Mouse (Mus musculus) spleen, postnatal 14 days (tissue): ENCODE measurements around the gene Bahcc1.
A peak's percentile ranks its signal among the peaks of the same experiment; 100 is the strongest.

Experiments used
- DNase-seq, 2 experiments: peaks; one replicate each; pipeline ENCODE4 v3.0.0; 2021 to 2022; ENCODE audit warnings: low spot score in 2 of 2

Bahcc1 gene

DNA sequence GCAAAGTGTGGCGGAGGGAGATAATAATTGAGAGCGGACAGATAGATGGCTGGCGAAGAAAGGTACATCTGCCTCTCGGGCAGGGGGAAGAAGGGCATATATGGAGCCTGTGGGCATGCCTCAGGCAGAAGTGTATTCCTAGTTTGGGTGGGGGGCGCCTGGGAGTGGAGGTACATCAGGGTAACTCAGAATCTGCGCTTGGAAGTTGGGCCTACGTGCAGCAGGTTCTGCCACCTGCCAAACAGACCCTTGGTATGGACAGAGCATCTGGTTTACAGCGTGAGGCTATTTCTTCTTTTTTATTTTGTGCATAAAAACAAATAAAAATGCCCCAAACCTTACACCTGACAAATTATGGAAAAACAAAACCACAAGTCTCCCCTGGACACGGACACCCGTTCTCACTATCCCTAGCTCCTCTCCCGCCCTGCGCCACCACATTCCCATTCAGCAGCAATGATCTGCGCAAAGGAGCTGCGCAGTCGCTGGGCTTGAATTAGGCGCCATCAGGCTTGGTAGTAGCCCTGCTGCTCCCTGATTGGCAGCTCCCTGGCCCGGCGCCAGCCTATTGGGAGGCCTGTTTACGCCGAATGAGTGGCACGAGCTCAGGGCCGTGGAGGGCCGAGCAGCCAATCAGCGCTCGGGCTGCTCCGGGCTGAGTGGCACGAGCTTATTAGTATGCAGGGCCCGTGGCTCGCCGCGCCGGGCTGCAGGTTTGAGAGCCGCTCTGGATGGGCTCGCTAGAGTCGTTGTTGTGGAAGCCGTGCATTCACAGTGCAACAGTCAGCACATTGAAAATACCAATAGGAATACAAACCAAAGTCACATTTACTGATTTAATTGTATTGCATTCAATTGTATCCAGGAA, at the start of gene Bahcc1:
Bahcc1 (plus strand) TSS at position 718 of the 868 bp plus-strand sequence.
- DNase-seq, result peak; percentile 91 to 95

DNA sequence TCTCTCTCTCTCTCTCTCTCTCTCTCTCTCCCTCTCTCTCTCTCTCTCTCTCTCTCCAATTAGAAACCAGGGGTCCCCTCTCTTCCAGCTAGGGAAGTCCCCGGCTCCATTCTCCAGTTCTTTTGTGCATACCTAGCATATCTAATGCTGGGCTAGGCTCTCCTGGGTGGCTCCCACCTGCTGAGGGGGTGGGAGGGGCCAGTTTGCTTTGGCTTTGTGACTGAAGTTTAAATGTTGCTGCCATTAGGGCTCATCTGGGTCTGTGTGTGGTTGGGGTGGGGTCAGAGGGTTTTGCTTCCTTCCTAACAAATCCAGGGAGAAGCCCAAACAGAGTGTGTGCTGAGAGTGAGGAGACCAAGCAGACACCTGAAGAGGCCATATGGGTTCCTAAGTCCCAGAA, 49.6 kb upstream of the Bahcc1 start:
- no peak for DNase-seq

DNA sequence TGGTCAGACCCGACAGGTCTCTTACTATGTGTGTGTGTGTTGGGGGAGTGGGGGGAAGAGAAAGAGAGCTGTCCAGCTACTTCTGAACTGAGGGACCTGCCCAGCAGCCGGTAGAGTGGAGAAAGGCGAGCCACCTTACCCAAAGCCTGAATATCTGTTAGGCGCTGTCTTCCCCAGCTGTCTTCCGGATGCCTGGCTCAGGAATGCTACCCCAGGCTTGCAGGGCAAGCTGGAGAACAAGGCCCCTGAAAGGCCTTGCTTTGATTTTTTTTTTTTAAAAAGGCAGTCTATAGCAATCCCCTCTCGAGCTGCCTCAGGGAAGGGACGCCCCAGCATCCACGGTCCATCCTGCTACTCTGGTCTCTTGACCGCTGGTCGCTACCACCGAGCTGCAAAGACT, 49.0 kb upstream of the Bahcc1 start:
- DNase-seq, result no peak

DNA sequence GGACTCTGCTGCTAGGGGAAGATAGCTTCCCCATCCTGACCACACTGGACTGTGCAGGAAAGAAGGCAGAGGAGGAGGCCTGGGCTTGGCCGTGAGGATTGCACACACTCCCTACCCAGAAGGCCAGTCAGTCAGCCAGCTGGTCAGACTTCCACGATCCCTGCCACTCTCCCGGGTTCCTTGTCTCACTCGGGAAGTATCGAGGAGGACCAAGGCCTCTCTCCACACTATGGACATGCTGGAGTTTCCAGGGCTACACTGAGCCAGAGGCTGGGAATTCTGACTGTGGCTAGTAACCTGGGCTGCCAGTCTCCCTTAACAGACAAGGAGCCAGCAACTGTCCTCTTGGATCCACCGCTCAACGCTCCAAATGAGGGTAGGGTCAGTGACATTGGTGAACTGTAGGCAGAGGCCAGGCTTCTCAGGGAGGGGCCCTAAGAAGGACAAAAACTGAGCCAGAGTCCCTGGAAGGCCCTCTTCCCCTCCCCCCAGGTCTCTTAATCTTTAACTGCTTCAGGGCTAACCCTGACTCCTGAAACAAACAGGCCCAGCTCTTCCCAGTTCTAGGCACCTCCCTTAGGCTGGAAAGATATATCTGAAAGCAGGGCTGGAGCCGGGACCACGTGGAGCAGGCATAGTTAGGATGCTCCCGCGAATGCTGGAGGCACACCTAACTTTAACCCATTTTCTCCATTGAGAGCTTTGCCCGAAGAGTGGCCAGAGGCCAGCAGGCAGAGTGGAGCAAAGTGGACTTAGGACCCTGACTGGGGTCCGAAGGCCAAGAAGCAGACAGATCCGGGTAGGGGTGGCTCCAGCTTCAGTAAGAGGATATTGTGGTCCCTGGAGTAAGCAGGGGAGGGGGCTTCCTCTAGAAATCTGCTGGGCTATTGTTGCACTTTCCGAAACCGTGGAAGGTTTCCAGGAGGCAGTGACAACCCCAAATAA, 48.1 kb upstream of the Bahcc1 start:
- no peak for DNase-seq

DNA sequence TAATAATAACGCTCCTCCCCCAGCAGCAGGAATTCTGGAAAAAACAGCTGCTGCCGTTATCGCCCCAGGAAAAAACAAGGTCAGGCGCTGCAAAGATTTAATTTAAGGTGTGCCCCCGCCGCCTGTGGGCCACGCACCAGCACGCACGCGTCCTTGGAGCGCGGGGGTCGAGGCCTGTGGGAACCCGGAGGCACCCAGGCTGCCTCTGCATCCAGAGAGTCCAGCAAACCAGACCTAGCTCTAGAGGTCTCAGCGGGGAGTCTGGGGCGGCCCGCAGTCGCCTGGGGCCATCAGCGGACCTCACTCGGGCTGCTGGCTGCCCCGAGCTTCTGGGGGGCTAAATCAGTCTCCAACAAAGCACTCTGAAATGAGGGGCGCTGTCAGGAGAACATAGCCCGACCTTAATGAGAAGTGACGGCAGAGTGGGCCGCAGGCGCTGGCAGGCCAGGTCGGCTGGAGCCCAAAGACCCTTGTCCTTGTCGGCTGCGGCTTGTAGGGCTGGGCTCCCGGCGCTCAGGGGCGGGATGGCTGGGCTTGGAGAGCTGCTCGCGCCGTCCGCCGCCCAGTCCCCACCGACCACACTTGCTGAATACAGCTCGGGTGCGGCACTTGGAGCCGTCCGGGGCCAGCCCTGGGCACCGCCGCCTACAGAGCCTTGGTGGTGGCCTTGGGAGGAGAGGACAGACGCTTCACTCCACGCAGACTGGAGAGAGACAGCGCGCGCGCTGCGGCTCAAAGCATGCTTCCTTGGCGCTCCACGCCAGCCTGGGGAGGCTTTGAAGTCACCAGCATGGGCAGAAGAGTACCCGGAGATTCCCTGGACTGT, 47.2 kb upstream of the Bahcc1 start:
- DNase-seq, result no peak

DNA sequence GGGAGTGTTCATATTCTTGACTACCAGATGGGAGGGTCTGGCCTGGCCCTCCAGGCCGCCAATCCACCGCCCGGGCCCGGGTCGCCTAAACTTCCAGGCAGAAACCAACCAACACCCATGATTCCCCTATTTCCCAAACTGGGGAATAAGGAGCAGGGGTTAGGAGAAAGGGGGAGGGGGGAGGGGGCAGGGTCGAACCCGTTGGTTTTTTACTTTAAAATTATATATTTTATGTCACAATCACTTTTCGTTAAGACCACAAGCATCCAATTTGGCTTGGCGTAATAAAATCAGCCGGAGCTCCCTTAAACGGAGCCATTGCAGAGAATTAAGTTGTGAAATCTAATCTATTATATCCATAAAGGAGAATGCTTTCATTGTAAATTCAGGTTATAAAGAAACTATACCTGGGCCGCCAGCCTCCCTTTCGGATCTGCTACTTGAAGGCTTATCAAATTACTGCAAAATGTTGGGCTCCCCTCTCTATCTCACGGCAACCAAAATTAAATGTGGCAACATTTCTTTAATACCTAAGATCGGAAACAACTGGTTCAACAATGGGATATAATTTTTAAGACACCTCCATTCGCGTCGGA, 46.5 kb upstream of the Bahcc1 start:
- DNase-seq, result no peak

DNA sequence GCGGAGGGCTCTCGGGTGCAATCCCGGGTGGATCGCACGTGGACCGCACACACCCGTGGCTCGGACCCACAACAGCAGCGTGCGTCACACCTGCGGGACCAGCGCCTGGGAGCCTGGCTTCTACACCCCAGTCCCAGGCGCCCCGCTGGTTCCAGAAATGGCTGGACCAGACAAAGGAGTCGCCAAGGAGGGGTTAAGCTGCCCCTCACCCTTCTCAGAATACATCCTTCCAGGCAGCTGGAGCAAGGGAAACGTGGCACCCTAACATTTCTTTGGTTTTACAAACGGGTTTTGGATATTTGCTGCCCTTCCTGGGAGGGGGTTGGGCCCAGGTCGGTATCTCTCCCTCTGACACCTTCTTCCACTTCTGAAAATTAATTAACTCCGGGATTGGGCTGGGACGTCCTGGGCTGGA, 45.9 kb upstream of the Bahcc1 start:
- DNase-seq, result no peak

DNA sequence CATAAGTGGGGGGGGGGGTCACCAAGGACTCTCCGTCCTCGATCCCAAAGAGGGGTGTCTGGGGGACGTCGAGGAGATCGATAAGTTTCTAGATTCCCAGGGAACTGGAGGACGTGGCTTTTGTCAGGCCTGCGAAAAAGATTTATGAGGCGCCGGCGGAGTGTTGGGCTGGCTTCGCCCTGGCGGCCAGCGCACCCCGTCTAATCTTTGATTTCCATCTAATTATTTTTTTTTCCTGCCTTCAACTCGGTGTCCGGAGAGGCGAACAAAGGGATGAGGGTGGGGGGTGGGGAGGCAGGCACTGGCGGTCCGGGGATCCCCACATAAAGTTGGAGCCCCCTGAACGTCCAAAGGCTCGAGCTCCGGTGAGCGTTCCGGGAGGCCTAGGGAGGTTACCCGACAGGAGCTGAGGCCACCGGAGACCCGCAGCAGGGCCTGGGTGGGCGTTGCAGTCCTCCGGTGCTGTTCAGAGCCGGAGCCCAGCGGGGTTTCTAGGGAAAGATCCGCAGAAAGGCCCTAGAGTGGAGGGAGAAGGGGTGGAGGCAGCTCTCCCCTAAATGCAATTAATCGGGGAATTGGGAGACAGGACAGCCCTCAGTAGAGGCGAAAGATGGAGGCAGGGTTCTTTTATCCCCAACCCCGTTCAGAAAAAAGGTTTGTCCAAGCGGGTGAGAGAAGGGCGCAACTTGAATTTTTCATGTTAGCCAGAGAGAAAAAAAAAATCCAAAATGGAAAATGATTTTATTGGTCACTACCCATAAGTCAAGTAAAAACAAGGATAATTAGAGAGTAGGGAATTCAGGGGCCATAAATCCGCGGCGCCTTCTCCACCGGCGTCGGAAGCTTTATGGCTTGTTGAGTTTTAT, 45.3 kb upstream of the Bahcc1 start:
- DNase-seq, result no peak

DNA sequence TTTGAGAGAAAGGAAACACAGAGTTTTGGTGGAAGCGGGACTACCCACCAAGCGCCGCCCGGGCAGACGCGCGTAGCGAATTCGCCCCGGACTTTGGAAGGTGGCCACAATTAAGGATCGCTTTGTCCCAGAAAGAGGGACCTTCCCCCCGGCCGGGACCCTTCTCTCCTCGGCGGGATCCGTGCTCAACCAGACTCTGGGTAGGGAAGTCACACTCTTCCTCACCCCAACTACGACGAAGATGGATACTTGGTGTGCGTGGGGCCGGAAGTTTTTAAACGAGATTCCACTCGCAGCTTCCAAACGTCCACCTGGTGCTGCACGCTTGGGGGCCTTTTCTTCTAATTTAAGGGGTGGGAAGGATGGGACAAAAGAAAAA, 44.7 kb upstream of the Bahcc1 start:
- DNase-seq, result no peak

DNA sequence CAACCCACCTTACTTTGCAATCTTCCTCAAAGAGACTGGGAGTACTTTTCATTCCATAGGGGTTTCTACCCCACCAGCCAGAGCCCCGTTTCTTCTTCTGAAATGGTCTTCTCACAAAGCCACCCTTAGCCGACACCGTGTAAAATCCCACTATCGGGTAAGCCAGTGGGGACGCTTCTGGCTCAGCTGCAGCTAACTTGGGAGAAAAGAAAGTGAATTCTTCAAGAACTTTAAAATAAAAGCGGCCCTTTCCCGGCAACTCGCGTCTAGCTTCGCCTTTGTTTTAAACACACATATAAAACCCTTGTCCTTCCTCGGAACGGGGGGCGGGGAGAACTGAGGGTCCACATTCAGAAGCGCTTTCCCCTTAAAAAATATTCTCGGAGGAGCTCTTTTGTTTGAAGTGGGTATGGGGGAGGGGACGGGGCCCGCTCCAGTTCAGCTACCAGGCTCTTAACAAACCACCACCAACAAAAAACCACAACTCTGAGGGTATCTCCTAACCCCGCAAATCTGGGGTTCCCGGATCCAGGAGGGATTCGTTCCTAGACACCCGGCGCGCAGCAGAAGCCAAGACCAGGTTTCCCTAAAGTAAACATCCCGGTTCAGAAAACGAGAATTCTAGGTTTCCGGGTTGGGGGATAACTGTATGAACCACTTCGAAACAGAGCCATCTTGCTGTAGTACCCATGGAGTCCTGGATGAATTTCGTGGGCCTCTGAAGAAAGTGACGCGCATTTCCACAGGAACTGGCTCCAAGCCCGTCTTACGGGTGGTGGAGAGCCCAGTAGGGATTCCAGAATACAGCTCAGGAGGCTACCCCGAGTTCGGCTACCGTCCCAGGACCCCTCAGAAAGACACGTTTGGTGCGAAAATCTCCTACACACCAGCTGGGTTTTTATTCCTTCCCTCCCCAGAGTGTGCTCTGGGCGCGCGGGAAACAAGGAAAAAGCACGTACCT, 44.0 kb upstream of the Bahcc1 start:
- no peak for DNase-seq

DNA sequence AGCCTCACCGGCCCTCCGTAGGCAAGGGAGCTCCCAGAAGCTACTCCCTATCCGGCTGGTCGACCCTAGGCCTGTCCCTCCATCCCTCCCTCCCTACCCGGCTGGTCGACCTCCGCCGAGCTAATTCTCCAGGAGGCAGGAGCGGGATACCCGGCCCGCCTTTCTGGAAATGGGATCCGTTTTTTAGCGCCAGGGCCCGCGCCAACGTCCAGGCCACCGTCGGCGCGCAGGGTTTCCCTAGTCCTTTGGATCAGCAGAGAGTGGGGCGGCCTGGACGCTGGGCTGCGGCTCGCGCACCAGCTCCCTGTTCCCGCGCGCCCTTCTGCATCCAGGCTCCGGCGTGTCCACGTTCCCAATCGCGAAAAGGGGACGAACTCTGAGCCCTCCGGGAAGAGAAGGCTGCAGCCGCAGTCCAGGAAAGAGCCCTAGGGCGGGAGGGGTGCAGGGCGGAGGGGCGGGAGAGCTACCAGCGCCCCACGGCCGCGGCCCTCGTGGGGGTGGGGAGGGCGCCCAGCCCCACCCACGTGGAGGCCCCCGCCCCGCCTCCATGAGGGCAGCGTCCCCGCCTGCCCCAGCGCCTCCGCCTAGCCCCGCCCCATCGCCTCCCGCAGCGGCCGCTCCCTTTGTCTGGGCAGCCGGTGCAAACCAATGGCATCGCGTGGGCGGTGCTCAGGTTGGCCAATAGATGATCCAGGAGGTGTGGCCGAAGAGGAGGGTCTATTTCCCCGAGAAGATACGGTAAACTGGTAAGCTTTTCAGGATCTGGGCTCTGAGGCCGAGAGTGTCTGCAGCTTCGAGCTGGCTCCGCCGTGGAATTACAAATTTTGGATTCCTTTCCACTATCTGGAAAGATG, 43.1 kb upstream of the Bahcc1 start:
- peak; percentile 72 to 78 for DNase-seq

DNA sequence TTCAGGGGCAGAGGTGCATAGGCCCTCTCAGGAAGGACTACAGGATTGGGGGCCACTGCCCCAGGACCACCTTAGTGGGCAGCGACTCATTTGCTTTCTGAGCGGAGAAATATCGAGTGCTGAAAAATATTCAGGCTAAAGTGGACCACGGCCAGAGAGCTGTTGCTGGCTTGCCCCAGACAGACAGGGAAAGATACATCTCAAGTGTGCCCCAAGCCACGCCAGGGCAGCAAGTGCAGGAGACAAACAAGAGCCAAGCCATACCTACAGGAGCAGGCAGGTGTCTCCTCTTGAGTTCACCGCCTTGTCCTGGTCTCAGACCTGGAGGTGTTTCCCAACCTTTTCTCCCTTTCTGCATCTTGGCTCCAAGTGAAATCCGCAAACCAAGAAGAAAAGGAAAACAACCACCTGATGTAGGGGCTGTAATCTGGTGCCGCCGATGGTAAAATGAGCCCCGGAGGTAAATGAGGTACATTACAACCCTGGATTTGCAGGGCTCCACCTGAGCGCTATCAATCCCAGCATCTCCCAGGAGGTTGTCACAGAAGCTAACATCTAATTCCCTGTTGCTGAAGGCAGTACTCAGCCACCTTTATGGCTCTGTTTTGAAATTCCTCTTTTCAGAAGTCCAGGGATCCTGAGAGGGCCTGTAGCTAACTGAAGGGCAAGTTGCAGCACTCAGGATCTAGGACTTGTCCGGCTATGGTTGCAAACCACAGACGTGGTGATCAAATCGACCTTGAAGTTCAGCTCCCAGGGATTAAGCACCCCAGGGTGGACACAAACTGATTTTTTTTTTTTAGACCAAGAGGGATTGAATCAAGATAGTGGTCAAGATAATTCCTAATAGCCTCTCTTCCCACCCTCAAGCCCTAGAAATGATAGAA, 42.0 kb upstream of the Bahcc1 start:
- no peak for DNase-seq

DNA sequence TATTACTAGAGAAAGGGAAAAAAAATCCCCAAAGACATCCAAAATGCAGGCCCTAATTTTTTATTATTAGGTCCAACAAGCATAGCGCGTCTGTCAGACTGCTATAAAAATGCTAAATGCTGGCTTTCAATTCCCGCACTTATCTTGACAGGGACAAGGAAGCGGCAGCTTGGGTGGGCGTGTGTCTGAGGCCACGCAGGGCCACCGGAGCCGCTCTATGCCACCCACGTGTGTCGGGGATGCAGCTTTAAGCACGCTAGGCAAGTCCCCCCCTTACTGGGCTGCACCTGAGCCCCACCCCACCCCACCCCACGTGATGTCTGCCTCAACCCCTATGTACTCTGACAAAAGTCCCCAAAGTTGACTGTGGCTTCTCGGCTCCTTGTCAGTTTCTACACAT, 33.9 kb upstream of the Bahcc1 start:
- no peak for DNase-seq

DNA sequence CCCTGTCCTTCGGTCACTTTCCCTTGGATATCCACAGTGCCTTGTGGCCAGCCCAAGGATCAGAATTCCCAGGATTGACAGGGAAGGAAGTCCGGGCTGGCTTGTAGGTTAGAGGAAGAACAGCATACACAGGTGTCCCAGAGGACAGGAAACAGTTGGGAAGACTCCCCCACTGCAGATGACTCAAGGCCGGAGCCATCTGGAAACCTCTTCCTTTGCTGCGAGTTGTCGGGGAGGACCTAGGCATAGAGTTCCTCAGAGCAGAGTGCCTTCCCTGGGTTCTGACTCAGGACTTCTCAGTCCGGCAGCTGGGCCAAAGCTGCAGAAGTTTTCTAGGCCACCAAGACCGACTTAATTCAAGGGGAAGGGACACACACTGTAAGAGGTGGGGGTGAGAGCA, 33.0 kb upstream of the Bahcc1 start:
- DNase-seq, result no peak

DNA sequence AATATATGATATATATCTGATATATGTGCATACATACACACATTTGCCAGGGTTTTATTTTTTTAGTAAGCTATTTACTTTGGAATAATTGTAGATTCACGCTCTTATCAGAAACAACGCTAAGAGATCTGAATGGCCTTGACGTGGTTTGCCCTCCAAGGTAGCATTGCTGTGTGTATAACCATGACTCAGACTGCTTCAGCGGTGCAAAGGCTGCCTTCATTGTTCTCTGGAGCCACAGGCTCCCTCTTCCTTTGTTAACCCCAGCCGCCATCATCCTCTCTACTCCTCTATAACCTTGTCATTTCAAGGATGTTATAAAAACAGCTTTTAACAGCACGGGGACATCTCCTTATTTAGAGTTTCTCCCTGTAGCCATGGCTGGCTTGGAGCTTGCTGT, 32.1 kb upstream of the Bahcc1 start:
- no peak for DNase-seq

DNA sequence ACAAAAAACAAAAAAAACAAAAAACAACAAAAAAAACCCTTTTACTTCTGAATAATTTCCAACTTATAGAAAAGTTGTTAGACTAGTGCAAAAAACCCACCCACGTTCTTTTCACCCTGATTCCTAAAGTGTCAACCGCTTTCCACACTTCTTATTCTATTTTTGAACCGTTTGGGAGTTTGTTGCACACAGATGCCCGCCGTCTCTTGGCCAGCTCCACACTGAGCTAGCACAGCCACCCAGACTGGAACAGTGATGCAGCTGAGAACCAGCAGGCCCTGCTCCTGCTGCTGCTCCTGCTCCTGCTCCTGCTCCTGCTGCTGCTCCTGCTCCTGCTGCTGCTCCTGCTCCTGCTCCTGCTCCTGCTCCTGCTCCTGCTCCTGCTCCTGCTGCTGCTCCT, 28.5 kb upstream of the Bahcc1 start:
- DNase-seq, result no peak

DNA sequence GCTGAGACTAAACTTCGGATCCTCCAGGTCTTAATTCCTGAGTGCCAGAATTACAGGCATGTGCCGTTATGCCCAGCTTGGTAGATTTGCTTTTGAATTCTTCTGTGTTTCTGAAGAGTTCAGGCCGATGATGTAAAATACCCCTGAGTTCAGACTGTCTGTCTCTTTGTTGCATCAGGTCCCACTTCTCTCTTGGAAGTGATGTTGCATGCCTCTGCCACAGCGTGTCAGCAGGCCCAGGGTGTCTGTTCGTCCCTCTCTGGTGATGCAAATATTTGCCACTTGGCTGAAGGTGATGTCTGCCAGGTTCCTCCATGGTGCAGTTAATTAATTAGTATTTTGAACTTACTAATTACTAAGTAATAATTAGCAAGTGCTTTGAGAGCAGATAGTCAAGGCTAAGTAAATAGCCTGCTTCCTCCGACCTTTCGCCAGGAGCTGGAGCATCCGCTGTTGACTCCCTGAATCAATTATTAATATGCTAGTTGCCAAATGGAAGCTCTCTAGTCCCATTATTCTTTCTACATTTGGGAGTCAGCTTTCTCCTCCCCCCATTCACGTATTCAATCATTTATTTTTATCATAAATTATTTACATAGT, 26.6 kb upstream of the Bahcc1 start:
- no peak for DNase-seq
